Mouse (Mus musculus): Measurements from ENCODE around the gene Mutyh. TPM values are rescaled to one million over a fixed set of nuclear protein-coding genes. Genes with fewer than 3 reads are reported as not detected.

The Mutyh gene
- polyA plus RNA-seq (2012; rRNA removed) = 5.7 and 5.9 TPM in 2 replicates

DNA sequence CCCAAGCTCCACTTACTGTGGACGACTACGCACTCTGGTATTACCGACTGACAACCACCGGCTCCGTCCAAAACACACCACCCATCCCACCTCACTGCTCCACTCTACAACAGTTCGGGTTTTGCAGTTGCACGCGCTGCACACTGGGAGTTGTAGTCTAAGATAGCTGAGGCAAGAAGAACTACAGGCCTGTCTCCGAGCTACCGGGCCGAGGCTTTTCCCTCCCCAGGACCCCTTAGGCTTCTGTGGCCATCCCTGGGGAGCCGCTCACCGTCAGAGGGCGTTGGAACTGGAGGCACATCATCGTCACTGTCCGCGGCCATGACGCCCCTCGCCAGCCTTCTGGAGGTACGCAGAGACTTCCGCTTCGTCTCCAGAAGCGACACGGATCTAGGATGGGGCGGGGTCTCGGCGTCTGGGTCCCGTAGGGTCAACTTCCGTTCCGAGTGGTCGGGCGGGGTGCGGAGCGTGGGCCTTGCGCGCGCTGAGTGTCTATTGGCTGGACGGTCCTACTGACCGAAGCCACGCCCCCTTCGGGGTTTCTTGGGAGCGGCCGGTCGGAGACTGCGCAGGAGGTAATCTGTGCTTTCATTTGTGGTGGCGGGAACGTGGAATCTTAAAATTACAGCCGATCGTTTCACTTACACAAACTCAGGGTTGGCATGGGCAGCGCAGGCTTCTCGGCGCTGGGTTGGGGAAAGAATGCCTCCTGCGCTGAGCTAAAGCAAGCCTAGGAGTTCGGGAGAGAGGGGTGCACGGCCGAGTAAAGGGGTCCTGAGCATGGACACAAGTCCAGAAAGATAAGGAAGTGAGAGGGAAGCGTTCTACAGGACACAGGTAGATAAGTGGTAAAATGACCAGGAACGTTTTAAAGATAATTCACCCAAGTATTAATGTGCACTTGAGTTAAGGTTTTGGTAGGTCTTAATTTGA lies at the start of gene Mutyh, which contains the start of gene Toe1:
Gene Mutyh, plus strand, starts transcription at position 527 of the 933 bp plus-strand sequence.
Gene Toe1, minus strand, starts transcription at position 444 of the 933 bp plus-strand sequence.
- TF ChIP-seq CTCF (IDR thresholded peaks at IDR 0.05; ENCODE audit: extremely low read depth, insufficient read depth, low read length) (no peak), POLR2A (IDR thresholded peaks at IDR 0.05; ENCODE audit: extremely low read depth, insufficient read depth, low read length) (peak; percentile 64; the same call in 1 of the 2 replicates)
- Histone ChIP-seq H3K4me1 (ENCODE audit: control insufficient read depth, insufficient read depth, low read length) (0 out of 2 replicates have a peak, but pooled peaks cover 2% of the 10 kb centered on the region), H3K27ac (ENCODE audit: insufficient read depth, low read length) (0 out of 2 replicates have a peak within 1 kb of the TSS, but pooled peaks have one; percentile 2), H3K4me3 (ENCODE audit: insufficient read depth, low read length) (peak within 1 kb of the TSS; percentile 65)

DNA sequence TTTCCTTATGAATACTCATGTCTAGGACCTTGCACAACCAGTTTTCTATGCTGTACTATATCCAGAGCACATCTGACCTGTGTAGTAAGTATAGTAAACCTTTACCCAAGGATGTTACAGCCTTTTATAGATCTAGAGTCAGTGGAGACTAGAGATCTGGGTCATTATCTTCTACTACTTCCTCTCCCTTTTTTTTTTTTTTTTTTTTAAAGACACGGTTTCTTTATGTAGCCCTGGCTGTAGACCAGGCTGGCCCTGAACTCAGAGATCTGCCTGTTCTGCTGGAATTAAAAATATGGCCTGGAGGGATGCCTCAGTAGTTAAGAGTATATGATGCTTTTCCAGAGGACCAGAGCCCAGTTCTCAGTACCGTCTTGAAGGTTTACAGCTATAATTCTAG lies 45.6 kb upstream of the Mutyh start:
- no peak overlapping the region for H3K27ac ChIP-seq (ENCODE audit: insufficient read depth, low read length)
- TF ChIP-seq POLR2A (IDR thresholded peaks at IDR 0.05; ENCODE audit: extremely low read depth, insufficient read depth, low read length) (no peak), CTCF (IDR thresholded peaks at IDR 0.05; ENCODE audit: extremely low read depth, insufficient read depth, low read length) (no peak)

DNA sequence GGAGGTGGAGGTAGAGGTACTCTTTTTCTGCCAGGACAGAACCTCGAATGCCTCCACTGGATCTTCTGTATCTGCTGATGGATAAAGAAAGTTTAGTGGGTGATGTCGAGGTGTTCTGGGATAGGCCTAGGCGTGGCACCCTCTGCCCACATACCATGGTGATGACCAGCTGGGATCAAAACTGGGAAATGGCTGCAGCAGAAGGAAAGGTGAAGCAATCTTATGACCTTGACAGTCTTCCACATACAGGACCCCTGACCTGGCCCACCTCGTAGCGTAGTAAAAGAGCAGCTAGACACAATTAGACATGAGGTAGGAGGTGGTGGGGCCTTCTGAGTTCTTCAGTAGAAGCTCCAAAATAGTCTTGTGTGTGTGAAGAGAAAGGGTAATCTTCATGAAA lies 43.5 kb upstream of the Mutyh start:
- H3K4me1 ChIP-seq (ENCODE audit: control insufficient read depth, insufficient read depth, low read length) = no peaks in the 10 kb centered on the region
- H3K4me3 ChIP-seq (ENCODE audit: insufficient read depth, low read length) = no peak overlapping the region
- H3K27ac ChIP-seq (ENCODE audit: insufficient read depth, low read length) = no peak overlapping the region
- TF ChIP-seq POLR2A (IDR thresholded peaks at IDR 0.05; ENCODE audit: extremely low read depth, insufficient read depth, low read length) = no peak

More for the DNA sequence above, 45.6 kb upstream of the Mutyh start:
- Histone ChIP-seq H3K4me3 (ENCODE audit: insufficient read depth, low read length) (no peak overlapping the region), H3K4me1 (ENCODE audit: control insufficient read depth, insufficient read depth, low read length) (no peaks in the 10 kb centered on the region)

DNA sequence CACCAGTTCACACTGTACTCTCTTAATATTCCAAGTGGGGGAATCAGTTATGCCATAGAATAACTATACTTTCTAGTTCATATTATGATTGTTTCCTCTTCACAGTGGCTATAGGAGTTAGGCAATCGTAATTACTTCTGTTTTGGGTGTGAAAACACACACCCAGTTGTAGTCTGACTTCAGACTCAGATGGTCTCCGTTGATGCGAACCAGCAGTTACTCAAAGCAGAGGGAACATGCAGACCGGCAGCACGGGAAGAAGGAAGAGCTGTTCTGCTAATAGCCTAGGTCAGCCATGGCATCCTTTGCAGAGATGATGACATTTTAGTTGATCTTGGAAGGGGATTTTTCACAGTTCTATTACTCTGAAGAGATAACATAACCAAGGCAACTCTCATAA lies 39.0 kb upstream of the Mutyh start:
- Histone ChIP-seq H3K4me3 (ENCODE audit: insufficient read depth, low read length) (no peak overlapping the region), H3K27ac (ENCODE audit: insufficient read depth, low read length) (no peak overlapping the region), H3K4me1 (ENCODE audit: control insufficient read depth, insufficient read depth, low read length) (no peaks in the 10 kb centered on the region)
- TF ChIP-seq POLR2A (IDR thresholded peaks at IDR 0.05; ENCODE audit: extremely low read depth, insufficient read depth, low read length) (no peak), CTCF (IDR thresholded peaks at IDR 0.05; ENCODE audit: extremely low read depth, insufficient read depth, low read length) (no peak)

DNA sequence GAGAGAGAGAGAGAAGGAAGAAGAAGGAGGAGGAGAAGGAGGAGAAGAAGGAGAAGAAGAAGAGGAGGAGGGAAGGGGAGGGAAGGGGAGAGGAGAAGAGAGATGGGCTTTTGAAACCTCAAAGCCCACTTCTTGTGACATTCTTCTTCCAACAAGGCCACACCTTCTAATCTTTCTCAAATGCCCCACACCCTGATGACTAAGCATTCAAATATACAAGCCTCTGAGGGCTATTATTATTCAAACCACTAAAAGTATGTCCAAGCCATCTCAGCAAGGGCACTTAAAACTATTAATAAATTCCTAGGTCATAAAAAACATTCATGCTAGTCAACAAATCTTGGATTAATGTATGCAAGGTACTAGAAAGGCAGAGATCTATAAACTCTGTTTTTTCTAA lies 38.5 kb upstream of the Mutyh start:
- TF ChIP-seq CTCF (IDR thresholded peaks at IDR 0.05; ENCODE audit: extremely low read depth, insufficient read depth, low read length) (no peak), POLR2A (IDR thresholded peaks at IDR 0.05; ENCODE audit: extremely low read depth, insufficient read depth, low read length) (no peak)
- H3K4me1 ChIP-seq (ENCODE audit: control insufficient read depth, insufficient read depth, low read length) = no peaks in the 10 kb centered on the region

DNA sequence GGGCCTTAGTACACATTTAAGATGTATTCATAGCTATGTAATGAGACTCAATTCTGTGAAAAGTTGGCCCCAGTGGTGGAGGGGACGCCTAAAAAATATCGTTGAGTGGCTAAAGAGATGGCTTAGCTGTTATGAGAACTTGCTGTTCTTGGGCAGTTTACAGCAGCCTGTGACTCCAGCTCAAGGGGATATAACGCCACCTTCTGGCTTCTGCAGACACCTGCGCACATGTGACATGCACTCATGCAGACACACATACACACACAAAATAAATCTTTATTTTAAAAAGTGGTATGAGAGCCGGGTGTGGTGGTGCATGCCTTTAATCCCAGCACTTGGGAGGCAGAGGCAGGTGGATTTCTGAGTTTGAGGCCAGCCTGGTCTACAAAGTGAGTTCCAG lies 31.1 kb upstream of the Mutyh start:
- no peak overlapping the region for H3K27ac ChIP-seq (ENCODE audit: insufficient read depth, low read length)
- no peaks in the 10 kb centered on the region; the same call in 1 of the 2 replicates for H3K4me1 ChIP-seq (ENCODE audit: control insufficient read depth, insufficient read depth, low read length)
- TF ChIP-seq POLR2A (IDR thresholded peaks at IDR 0.05; ENCODE audit: extremely low read depth, insufficient read depth, low read length) = no peak
- TF ChIP-seq CTCF (IDR thresholded peaks at IDR 0.05; ENCODE audit: extremely low read depth, insufficient read depth, low read length) = no peak
- H3K4me3 ChIP-seq (ENCODE audit: insufficient read depth, low read length) = no peak overlapping the region

More for the DNA sequence above, 38.5 kb upstream of the Mutyh start:
- H3K4me3 ChIP-seq (ENCODE audit: insufficient read depth, low read length) = no peak overlapping the region
- H3K27ac ChIP-seq (ENCODE audit: insufficient read depth, low read length) = no peak overlapping the region

DNA sequence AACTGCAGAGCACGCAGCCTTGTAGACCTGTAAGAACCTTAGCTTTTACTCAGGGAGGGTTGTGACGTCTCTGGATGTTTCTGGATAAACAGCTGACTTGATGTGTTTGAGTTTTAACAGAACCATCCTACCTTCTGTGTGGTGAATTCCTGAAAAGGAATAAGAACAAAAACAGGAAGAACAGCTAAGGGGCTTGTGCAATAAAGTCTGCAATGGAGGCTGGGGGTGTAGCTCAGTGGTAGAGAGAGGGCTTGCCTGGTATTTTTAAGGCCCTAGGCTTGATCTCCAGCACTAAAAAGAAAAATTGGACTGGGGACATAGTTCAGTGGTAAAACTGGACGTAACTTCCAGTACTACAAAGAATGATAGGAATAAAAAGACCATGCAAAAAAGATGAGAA lies 30.4 kb upstream of the Mutyh start:
- no peaks in the 10 kb centered on the region; the same call in 1 of the 2 replicates for H3K4me1 ChIP-seq (ENCODE audit: control insufficient read depth, insufficient read depth, low read length)
- no peak overlapping the region for H3K27ac ChIP-seq (ENCODE audit: insufficient read depth, low read length)
- H3K4me3 ChIP-seq (ENCODE audit: insufficient read depth, low read length) = no peak overlapping the region
- TF ChIP-seq CTCF (IDR thresholded peaks at IDR 0.05; ENCODE audit: extremely low read depth, insufficient read depth, low read length) = no peak
- no peak for TF ChIP-seq POLR2A (IDR thresholded peaks at IDR 0.05; ENCODE audit: extremely low read depth, insufficient read depth, low read length)

DNA sequence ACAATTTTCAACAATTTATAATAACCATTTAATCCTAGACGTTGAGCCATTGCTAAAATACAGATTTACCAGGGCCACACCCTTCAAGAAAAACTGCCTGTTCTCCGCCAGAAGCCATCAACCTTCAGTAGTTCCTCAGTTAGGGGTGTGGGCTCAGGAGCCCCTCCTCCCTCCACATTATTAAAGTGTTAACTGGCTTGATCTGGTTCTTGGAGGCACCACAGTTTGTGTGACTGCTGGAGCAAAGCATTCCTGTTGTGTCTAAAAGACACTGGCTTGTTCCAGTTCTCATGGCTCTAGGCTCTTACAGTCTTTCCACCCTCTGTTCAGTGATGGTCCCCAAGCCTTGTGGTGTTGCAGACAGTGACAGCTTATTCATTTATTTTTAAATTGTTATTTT lies 27.0 kb upstream of the Mutyh start:
- no peaks in the 10 kb centered on the region for H3K4me1 ChIP-seq (ENCODE audit: control insufficient read depth, insufficient read depth, low read length)
- no peak overlapping the region for H3K4me3 ChIP-seq (ENCODE audit: insufficient read depth, low read length)
- TF ChIP-seq POLR2A (IDR thresholded peaks at IDR 0.05; ENCODE audit: extremely low read depth, insufficient read depth, low read length) = no peak
- no peak for TF ChIP-seq CTCF (IDR thresholded peaks at IDR 0.05; ENCODE audit: extremely low read depth, insufficient read depth, low read length)
- no peak overlapping the region for H3K27ac ChIP-seq (ENCODE audit: insufficient read depth, low read length)

DNA sequence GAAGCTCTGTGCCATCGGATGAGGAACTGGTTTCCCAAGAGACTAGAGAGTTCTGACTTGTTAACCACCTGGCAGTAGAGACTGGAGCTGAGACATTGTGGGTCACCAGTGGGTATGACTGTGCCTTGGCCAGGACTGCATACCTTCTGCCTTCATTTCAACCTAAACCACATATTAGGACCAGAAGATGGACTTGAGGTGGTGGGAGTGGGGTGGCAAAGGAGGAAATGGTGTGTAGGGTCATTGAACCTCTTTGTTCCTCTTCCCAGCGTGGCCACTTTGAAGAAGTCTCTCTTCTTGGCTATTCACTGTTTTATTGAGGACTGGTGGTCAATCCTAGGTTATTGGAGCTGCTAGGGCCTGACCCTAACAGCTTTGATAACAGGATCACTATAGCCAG lies 26.2 kb upstream of the Mutyh start:
- H3K4me1 ChIP-seq (ENCODE audit: control insufficient read depth, insufficient read depth, low read length) = no peaks in the 10 kb centered on the region
- no peak for TF ChIP-seq CTCF (IDR thresholded peaks at IDR 0.05; ENCODE audit: extremely low read depth, insufficient read depth, low read length)
- TF ChIP-seq POLR2A (IDR thresholded peaks at IDR 0.05; ENCODE audit: extremely low read depth, insufficient read depth, low read length) = no peak
- no peak overlapping the region for H3K4me3 ChIP-seq (ENCODE audit: insufficient read depth, low read length)
- no peak overlapping the region for H3K27ac ChIP-seq (ENCODE audit: insufficient read depth, low read length)

DNA sequence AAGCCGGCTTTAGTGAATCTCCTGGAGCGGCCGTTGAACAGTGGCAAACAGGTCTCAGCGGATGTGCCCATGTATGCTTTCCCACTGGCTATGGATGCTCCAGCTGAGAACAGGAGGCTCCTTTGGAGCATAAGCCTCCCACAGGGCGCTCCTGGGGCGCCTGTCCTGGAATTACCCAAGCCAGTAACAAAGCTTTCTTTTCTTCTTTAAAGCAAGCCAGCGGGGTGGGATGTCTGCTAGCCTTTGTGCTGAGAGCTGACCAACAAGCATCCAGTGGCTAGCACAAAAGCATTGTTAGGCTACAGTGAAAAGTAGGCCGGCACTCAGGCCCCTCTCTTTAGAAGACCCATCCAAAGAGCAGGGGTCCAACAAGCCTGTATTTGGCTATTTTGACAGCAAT lies 25.4 kb upstream of the Mutyh start:
- no peak overlapping the region for H3K27ac ChIP-seq (ENCODE audit: insufficient read depth, low read length)
- TF ChIP-seq CTCF (IDR thresholded peaks at IDR 0.05; ENCODE audit: extremely low read depth, insufficient read depth, low read length) = no peak
- no peak for TF ChIP-seq POLR2A (IDR thresholded peaks at IDR 0.05; ENCODE audit: extremely low read depth, insufficient read depth, low read length)
- H3K4me3 ChIP-seq (ENCODE audit: insufficient read depth, low read length) = no peak overlapping the region
- H3K4me1 ChIP-seq (ENCODE audit: control insufficient read depth, insufficient read depth, low read length) = no peaks in the 10 kb centered on the region

Data from cortical plate, adult 2 months (tissue).